Mouse (Mus musculus) G1E (cell line): Measurements from ENCODE around the gene Pde8b.

Source experiments
- CTCF ChIP-seq: IDR thresholded peaks from 2 replicates; pipeline ENCODE4 v1.5.1; 2012; ENCODE audit warnings: low read depth, low read length, inconsistent platforms, mixed read lengths
- GATA1 ChIP-seq: IDR thresholded peaks from 2 replicates; pipeline ENCODE4 v1.6.1; 2012; ENCODE audit warnings: borderline replicate concordance, low read length, inconsistent platforms, mixed read lengths
- GATA2 ChIP-seq: IDR thresholded peaks from 2 replicates; pipeline ENCODE4 v1.6.1; 2012; ENCODE audit warnings: low read depth, low read length, inconsistent platforms, borderline replicate concordance
- POLR2AphosphoS5 ChIP-seq: IDR thresholded peaks from 2 replicates; pipeline ENCODE4 v1.6.1; 2012; ENCODE audit warnings: low read depth, low read length, inconsistent platforms; ENCODE audit not compliant: insufficient replicate concordance
- TAL1 ChIP-seq: conservative IDR thresholded peaks from 2 replicates; pipeline ENCODE4 v1.6.1; 2012; ENCODE audit warnings: low read depth, low read length, inconsistent platforms, mixed read lengths

- TF ChIP-seq CTCF, result no peak
- TF ChIP-seq TAL1, result no peak
- no peak for TF ChIP-seq GATA1
- no peak for TF ChIP-seq POLR2AphosphoS5
- TF ChIP-seq GATA2, result no peak
Observed at GRCm38 (mm10) chr13:95196106-95196705, 53.9 kb downstream of the Pde8b start.
